Mouse (Mus musculus): ENCODE results near the gene Pip4k2a. TPM values are rescaled to one million over a fixed set of nuclear protein-coding genes. Genes with fewer than 3 reads are reported as not detected.

Pip4k2a gene
- polyA plus RNA-seq, 1 experiment: 9.5 TPM

GRCm38 (mm10) chr2:18915372-18916041 is 82.4 kb downstream of the Pip4k2a start:
- no peak for DNase-seq
- 60% methylated on average over 9 of the region's 9 CpGs for WGBS
- Histone ChIP-seq H3K4me1 (ENCODE audit: control insufficient read depth, insufficient read depth, low read length) (peaks cover 3% of the 10 kb centered on the region; the same call in 1 of the 2 replicates), H3K4me3 (replicated peaks; ENCODE audit: extremely low read depth, low read depth, low read length) (no peak overlapping the region)
- TF ChIP-seq CTCF (IDR thresholded peaks at IDR 0.05; ENCODE audit: insufficient read depth, low read length) (no peak), POLR2A (IDR thresholded peaks at IDR 0.05; ENCODE audit: borderline replicate concordance, extremely low read depth, low read depth, low read length) (no peak)

- 83% methylated on average over 2 of the region's 2 CpGs for WGBS
Measured at GRCm38 (mm10) chr2:18914750-18915149, 83.2 kb downstream of the Pip4k2a start.

GRCm38 (mm10) chr2:18913642-18914041 is 84.3 kb downstream of the Pip4k2a start:
- no peak for DNase-seq
- 89% methylated on average over 3 of the region's 3 CpGs for WGBS

More at GRCm38 (mm10) chr2:18914750-18915149, 83.2 kb downstream of the Pip4k2a start:
- Histone ChIP-seq H3K4me1 (ENCODE audit: control insufficient read depth, insufficient read depth, low read length) (peaks cover 3% of the 10 kb centered on the region; the same call in 1 of the 2 replicates), H3K4me3 (replicated peaks; ENCODE audit: extremely low read depth, low read depth, low read length) (no peak overlapping the region)
- no peak for DNase-seq
- no peak for TF ChIP-seq CTCF (IDR thresholded peaks at IDR 0.05; ENCODE audit: insufficient read depth, low read length)
- no peak for TF ChIP-seq POLR2A (IDR thresholded peaks at IDR 0.05; ENCODE audit: borderline replicate concordance, extremely low read depth, low read depth, low read length)

GRCm38 (mm10) chr2:18911251-18911934 is 86.5 kb downstream of the Pip4k2a start:
- Histone ChIP-seq H3K4me1 (ENCODE audit: control insufficient read depth, insufficient read depth, low read length) (peaks cover 3% of the 10 kb centered on the region; the same call in 1 of the 2 replicates), H3K4me3 (replicated peaks; ENCODE audit: extremely low read depth, low read depth, low read length) (no peak overlapping the region)
- DNase-seq: no peak
- 93% methylated on average over 6 of the region's 6 CpGs for WGBS
- TF ChIP-seq POLR2A (IDR thresholded peaks at IDR 0.05; ENCODE audit: borderline replicate concordance, extremely low read depth, low read depth, low read length) (no peak), CTCF (IDR thresholded peaks at IDR 0.05; ENCODE audit: insufficient read depth, low read length) (no peak)

More at GRCm38 (mm10) chr2:18913642-18914041, 84.3 kb downstream of the Pip4k2a start:
- H3K4me3 ChIP-seq (replicated peaks; ENCODE audit: extremely low read depth, low read depth, low read length): no peak overlapping the region
- peaks cover 3% of the 10 kb centered on the region; the same call in 1 of the 2 replicates for H3K4me1 ChIP-seq (ENCODE audit: control insufficient read depth, insufficient read depth, low read length)
- TF ChIP-seq CTCF (IDR thresholded peaks at IDR 0.05; ENCODE audit: insufficient read depth, low read length) (no peak), POLR2A (IDR thresholded peaks at IDR 0.05; ENCODE audit: borderline replicate concordance, extremely low read depth, low read depth, low read length) (no peak)

- WGBS: 79% methylated on average over 6 of the region's 6 CpGs
- TF ChIP-seq CTCF (IDR thresholded peaks at IDR 0.05; ENCODE audit: insufficient read depth, low read length) (no peak), POLR2A (IDR thresholded peaks at IDR 0.05; ENCODE audit: borderline replicate concordance, extremely low read depth, low read depth, low read length) (no peak)
- no peak for DNase-seq
- Histone ChIP-seq H3K4me1 (ENCODE audit: control insufficient read depth, insufficient read depth, low read length) (no peaks in the 10 kb centered on the region; the same call in 1 of the 2 replicates), H3K4me3 (replicated peaks; ENCODE audit: extremely low read depth, low read depth, low read length) (no peak overlapping the region)
Measured at GRCm38 (mm10) chr2:18910209-18910608, 87.7 kb downstream of the Pip4k2a start.

GRCm38 (mm10) chr2:18909713-18910112 is 88.2 kb downstream of the Pip4k2a start:
- no peak for TF ChIP-seq POLR2A (IDR thresholded peaks at IDR 0.05; ENCODE audit: borderline replicate concordance, extremely low read depth, low read depth, low read length)
- no peak for TF ChIP-seq CTCF (IDR thresholded peaks at IDR 0.05; ENCODE audit: insufficient read depth, low read length)
- DNase-seq: no peak
- H3K4me1 ChIP-seq (ENCODE audit: control insufficient read depth, insufficient read depth, low read length): no peaks in the 10 kb centered on the region; the same call in 1 of the 2 replicates
- no peak overlapping the region for H3K4me3 ChIP-seq (replicated peaks; ENCODE audit: extremely low read depth, low read depth, low read length)
- WGBS: 64% methylated on average over 6 of the region's 6 CpGs

GRCm38 (mm10) chr2:18907269-18907668 is 90.7 kb downstream of the Pip4k2a start:
- no peak for TF ChIP-seq CTCF (IDR thresholded peaks at IDR 0.05; ENCODE audit: insufficient read depth, low read length)
- no peak for TF ChIP-seq POLR2A (IDR thresholded peaks at IDR 0.05; ENCODE audit: borderline replicate concordance, extremely low read depth, low read depth, low read length)
- Histone ChIP-seq H3K4me3 (replicated peaks; ENCODE audit: extremely low read depth, low read depth, low read length) (no peak overlapping the region), H3K4me1 (ENCODE audit: control insufficient read depth, insufficient read depth, low read length) (no peaks in the 10 kb centered on the region; the same call in 1 of the 2 replicates)
- WGBS: 61% methylated on average over 8 of the region's 8 CpGs
- no peak for DNase-seq

GRCm38 (mm10) chr2:18906421-18907084 is 91.4 kb downstream of the Pip4k2a start:
- Histone ChIP-seq H3K4me1 (ENCODE audit: control insufficient read depth, insufficient read depth, low read length) (no peaks in the 10 kb centered on the region; the same call in 1 of the 2 replicates), H3K4me3 (replicated peaks; ENCODE audit: extremely low read depth, low read depth, low read length) (no peak overlapping the region)
- 64% methylated on average over 2 of the region's 2 CpGs for WGBS
- DNase-seq: no peak
- TF ChIP-seq CTCF (IDR thresholded peaks at IDR 0.05; ENCODE audit: insufficient read depth, low read length) (no peak), POLR2A (IDR thresholded peaks at IDR 0.05; ENCODE audit: borderline replicate concordance, extremely low read depth, low read depth, low read length) (no peak)

Measured in lung, adult 2 months (tissue).